Mouse (Mus musculus) embryonic fibroblast, embryonic 13.5 days (primary cell): ENCODE results near the gene Gripap1.

ENCODE experiments used
- CTCF ChIP-seq: IDR thresholded peaks from 2 replicates; pipeline ENCODE4 v1.5.1; 2011; ENCODE audit warnings: mild to moderate bottlenecking, control low read depth, low read length, moderate library complexity, borderline replicate concordance; ENCODE audit not compliant: insufficient read depth
- POLR2A ChIP-seq: IDR thresholded peaks from 2 replicates; pipeline ENCODE4 v1.6.1; 2011; ENCODE audit warnings: low read depth, mild to moderate bottlenecking, control low read depth, low read length, moderate library complexity

DNA sequence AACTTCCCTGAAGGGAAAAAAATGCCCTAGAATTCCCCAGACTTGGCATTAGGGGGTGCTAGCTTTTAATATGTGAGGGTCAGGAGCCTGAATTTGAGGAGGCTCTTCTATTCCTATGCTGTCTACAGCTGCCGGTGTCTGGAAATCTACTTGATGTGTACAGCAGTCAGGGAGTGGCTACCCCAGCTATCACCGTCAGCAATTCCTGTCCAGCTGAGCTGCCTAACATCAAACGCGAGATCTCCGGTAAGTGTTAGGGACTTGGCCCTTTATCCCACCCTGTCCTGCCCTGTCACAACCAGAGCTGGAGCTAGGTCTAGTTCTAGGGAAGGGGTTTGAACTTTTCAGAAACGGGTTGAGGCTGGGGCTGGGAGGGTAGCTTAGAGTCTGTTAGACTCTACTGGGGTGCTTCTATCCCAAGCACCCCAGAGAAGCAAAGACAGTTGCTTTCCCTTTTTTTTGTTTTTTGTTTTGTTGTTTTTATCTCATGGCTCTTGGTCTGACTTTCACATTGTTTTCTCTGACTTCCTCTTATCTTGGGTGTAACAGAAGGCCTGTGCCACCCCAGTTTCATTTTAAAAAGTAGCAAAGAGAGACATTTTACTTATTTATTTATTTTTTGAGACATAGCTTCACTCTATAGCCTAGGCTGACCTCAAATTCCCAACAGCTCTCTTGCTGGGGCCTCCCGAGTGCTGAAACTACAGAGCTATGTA, 20.1 kb upstream of the Gripap1 start:
- no peak for TF ChIP-seq POLR2A
- TF ChIP-seq CTCF, result no peak
